Mouse (Mus musculus) ES-Bruce4 (cell line): Measurements from ENCODE around the gene Rpa1. TPM values are rescaled to one million over a fixed set of nuclear protein-coding genes. Genes with fewer than 3 reads are reported as not detected.

Source experiments
- H3K27ac ChIP-seq: 2 replicates; pipeline ENCODE4 v1.5.1; 2012; ENCODE audit warnings: low read length, inconsistent platforms; ENCODE audit not compliant: insufficient read depth
- H3K27me3 ChIP-seq: 2 replicates; pipeline ENCODE4 v1.6.1; 2012; ENCODE audit warnings: mild to moderate bottlenecking, low read length, inconsistent platforms; ENCODE audit not compliant: control insufficient read depth, poor library complexity, insufficient read depth, severe bottlenecking
- H3K36me3 ChIP-seq: 2 replicates; pipeline ENCODE4 v1.6.1; 2012; ENCODE audit warnings: inconsistent platforms, mild to moderate bottlenecking, low read length, moderate library complexity; ENCODE audit not compliant: control insufficient read depth, poor library complexity, insufficient read depth, severe bottlenecking
- H3K4me1 ChIP-seq: one replicate; pipeline ENCODE4 v1.8.1; 2011; ENCODE audit warnings: low read length; ENCODE audit not compliant: control insufficient read depth, insufficient read depth
- H3K4me3 ChIP-seq: 2 replicates; pipeline ENCODE4 v1.5.1; 2011; ENCODE audit warnings: low read depth, mild to moderate bottlenecking, low read length
- H3K9ac ChIP-seq: 2 replicates; pipeline ENCODE4 v1.6.1; 2012; ENCODE audit warnings: low read depth, mild to moderate bottlenecking, inconsistent platforms; ENCODE audit not compliant: poor library complexity, severe bottlenecking
- H3K9me3 ChIP-seq: replicated peaks from 2 replicates; pipeline ENCODE4 v1.6.1; 2012; ENCODE audit warnings: mild to moderate bottlenecking, low read length, inconsistent platforms; ENCODE audit not compliant: control insufficient read depth, poor library complexity, insufficient read depth, severe bottlenecking
- CTCF ChIP-seq: IDR thresholded peaks from one replicate; pipeline ENCODE4 v1.8.1; 2011; ENCODE audit warnings: low read depth, low read length
- EP300 ChIP-seq: IDR thresholded peaks from 2 replicates; pipeline ENCODE4 v1.6.1; 2011; ENCODE audit warnings: low read depth, low read length; ENCODE audit not compliant: insufficient read depth
- POLR2A ChIP-seq: IDR thresholded peaks from one replicate; pipeline ENCODE4 v1.8.1; 2011; ENCODE audit warnings: low read length; ENCODE audit not compliant: insufficient read depth
- polyA plus RNA-seq: library from polyadenylated mRNA; stranded (reverse); fragments of >200 nt; gene quantifications from 2 replicates; pipeline ENCODE4 v1.2.4, GENCODE M21; 2011; ENCODE audit warnings: low read depth; ENCODE audit not compliant: missing spikeins, insufficient read depth, insufficient read length

Gene Rpa1
- polyA plus RNA-seq, 1 experiment = 127 TPM

DNA sequence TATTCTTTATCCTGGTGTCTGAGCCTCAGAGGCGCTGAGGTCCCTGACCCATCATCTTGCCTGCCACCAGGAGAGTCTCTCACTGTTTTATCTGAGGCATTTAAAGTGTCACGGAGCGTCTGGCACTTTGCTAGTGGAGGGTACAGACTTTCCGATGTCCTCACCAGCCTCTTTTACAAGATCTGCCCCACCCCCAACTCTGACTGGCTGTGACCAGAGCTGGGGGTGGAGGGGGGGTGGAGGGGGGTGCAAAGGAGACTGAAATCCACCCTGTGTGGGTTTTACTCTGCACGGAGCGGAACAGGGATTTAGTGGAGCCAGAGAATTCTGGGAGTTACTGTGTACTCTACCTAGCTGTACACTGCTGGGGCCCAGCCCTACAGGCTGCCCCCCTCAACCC is 73.1 kb downstream of the Rpa1 start:
- Histone ChIP-seq H3K4me1 (no peaks in the 10 kb centered on the region), H3K9me3 (no peaks in the 10 kb centered on the region), H3K4me3 (no peak overlapping the region), H3K36me3 (no peaks in the 10 kb centered on the region), H3K9ac (no peak overlapping the region), H3K27ac (no peak overlapping the region), H3K27me3 (no peaks in the 10 kb centered on the region)
- TF ChIP-seq EP300 = no peak
- no peak for TF ChIP-seq CTCF
- no peak for TF ChIP-seq POLR2A

GRCm38 (mm10) chr11:75273466-75273865 is 74.7 kb downstream of the Rpa1 start:
- Histone ChIP-seq H3K9me3 (no peaks in the 10 kb centered on the region), H3K27me3 (no peaks in the 10 kb centered on the region), H3K4me1 (no peaks in the 10 kb centered on the region), H3K36me3 (no peaks in the 10 kb centered on the region), H3K4me3 (no peak overlapping the region), H3K27ac (no peak overlapping the region), H3K9ac (no peak overlapping the region)
- TF ChIP-seq EP300 (no peak), POLR2A (no peak), CTCF (no peak)

- no peaks in the 10 kb centered on the region for H3K27me3 ChIP-seq
- no peak for TF ChIP-seq POLR2A
- TF ChIP-seq EP300 = no peak
- TF ChIP-seq CTCF = no peak
- no peak overlapping the region for H3K27ac ChIP-seq
- no peaks in the 10 kb centered on the region for H3K4me1 ChIP-seq
- no peak overlapping the region for H3K9ac ChIP-seq
- H3K9me3 ChIP-seq = no peaks in the 10 kb centered on the region
- H3K4me3 ChIP-seq = no peak overlapping the region
- no peaks in the 10 kb centered on the region for H3K36me3 ChIP-seq
Measured at GRCm38 (mm10) chr11:75270985-75271434, 77.1 kb downstream of the Rpa1 start.

DNA sequence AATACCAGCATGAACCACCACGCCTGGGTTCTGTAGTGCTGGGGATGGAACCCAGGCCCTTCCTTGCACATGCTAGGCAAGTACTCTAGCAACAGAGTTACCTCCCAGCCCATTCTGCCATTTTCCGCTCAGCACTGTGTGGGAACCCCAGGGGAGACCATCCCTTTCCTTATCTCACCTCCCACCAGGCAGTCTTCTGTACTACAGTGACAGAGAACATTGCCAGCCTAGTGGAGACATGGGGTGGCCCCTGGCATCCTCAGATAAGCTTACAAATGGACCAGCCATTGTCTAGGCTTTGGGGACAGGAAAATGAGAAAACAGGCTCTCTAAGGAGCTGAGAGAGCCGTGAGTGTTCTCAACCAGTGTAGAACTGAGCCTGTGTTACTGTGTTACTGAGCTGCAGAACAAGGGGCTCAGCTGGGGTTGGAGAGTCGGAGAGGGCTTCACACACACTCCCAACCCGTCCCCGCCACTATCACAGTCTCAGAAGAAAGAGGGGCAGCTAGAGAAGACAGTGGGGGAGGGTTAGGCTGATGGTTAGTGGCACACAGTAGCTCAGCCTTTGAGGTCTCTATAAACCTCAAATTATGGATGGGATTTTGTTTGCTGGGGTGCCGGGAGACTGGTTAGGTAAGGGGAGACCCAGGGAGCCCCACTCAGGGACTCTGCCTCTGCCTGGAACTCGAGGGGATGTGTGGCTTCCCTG is 77.7 kb downstream of the Rpa1 start:
- Histone ChIP-seq H3K4me1 (no peaks in the 10 kb centered on the region), H3K36me3 (no peaks in the 10 kb centered on the region), H3K27ac (no peak overlapping the region), H3K4me3 (no peak overlapping the region), H3K9me3 (no peaks in the 10 kb centered on the region), H3K9ac (no peak overlapping the region), H3K27me3 (no peaks in the 10 kb centered on the region)
- TF ChIP-seq POLR2A = no peak

DNA sequence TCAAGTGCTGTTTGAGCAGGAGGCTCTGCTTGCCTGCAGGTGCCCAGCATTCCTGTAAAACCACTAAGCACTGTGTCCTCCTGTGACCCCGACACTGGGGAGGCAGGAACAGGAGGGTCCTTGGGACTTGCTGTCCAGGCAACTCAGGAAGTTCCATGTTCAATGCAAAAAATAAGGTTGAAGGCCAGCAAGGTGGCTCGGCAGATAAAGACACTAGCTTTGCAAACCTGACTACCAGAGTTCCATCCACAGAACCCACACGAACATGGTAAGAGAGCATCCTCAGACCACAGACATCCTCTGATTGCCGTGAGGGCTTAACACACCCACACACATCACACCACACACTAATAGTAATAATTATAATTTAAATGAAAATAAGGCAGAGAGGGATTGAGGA is 78.9 kb downstream of the Rpa1 start:
- H3K27ac ChIP-seq = no peak overlapping the region
- no peak for TF ChIP-seq CTCF
- TF ChIP-seq EP300 = no peak
- TF ChIP-seq POLR2A = no peak
- H3K4me1 ChIP-seq = no peaks in the 10 kb centered on the region
- H3K27me3 ChIP-seq = no peaks in the 10 kb centered on the region
- no peaks in the 10 kb centered on the region for H3K9me3 ChIP-seq
- H3K36me3 ChIP-seq = no peaks in the 10 kb centered on the region
- no peak overlapping the region for H3K9ac ChIP-seq
- no peak overlapping the region for H3K4me3 ChIP-seq

GRCm38 (mm10) chr11:75268492-75268891 is 79.6 kb downstream of the Rpa1 start:
- Histone ChIP-seq H3K27ac (no peak overlapping the region), H3K4me1 (no peaks in the 10 kb centered on the region), H3K36me3 (no peaks in the 10 kb centered on the region), H3K9ac (no peak overlapping the region), H3K9me3 (no peaks in the 10 kb centered on the region), H3K4me3 (no peak overlapping the region), H3K27me3 (no peaks in the 10 kb centered on the region)
- TF ChIP-seq POLR2A (no peak), EP300 (no peak), CTCF (no peak)
